Mouse (Mus musculus): Measurements from ENCODE around the gene Rnf31. TPM values are rescaled to one million over a fixed set of nuclear protein-coding genes. Genes with fewer than 3 reads are reported as not detected.

The Rnf31 gene
- total RNA-seq, 2 experiments from 2014 or later, result 25.7 to 31.3 TPM

- intact Hi-C loops (cut with DNase I), result no loop called here
- no peak for DNase-seq (ENCODE audit: low spot score)
Observed at GRCm38 (mm10) chr14:55640816-55641215, 49.3 kb downstream of the Rnf31 start.

DNA sequence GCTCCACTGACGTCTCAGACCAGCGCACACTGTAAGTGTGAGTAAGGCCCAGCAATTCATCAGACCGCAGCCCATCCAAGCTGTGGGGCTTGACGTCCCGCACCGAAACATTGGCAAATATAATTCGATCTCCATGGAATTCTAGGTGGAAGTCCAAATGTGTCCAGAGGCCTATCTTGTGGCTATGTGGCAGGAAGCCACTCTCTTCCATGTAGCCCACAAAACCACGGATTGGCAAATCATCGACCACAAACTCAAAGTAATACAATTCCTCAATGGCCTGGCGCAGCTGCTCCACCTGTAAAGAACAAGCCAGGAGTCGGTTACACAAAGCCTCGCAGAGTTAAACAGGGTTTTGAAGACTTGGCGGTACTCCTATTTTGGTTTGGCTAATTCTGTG is 49.8 kb downstream of the Rnf31 start:
- intact Hi-C loops (cut with DNase I), result no loop called here
- no peak for DNase-seq (ENCODE audit: low spot score)

DNA sequence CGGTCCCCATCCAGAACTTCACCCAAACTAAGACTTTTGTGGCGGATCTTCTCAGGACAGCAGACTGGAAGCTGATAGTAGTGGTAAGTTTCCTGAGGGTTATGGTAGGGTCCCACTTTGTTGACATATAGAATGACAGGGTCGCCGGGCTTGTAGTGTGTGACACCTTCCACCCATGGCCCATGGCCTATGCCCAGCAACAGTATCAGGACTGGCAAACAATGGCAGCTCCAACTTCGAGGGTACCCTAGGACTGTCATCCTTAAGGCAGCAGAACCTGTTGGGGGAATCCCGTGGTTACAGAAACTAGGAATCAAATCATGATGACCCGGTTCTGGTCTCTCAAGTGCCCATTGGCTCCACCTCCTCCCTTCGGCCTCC is 51.2 kb downstream of the Rnf31 start:
- intact Hi-C loops (cut with DNase I), result loop anchor here (2.0 kb wide), 1 partner anchor 18 kb away; the partner anchor contains the start of gene Mdp1
- DNase-seq (ENCODE audit: low spot score), result no peak

DNA sequence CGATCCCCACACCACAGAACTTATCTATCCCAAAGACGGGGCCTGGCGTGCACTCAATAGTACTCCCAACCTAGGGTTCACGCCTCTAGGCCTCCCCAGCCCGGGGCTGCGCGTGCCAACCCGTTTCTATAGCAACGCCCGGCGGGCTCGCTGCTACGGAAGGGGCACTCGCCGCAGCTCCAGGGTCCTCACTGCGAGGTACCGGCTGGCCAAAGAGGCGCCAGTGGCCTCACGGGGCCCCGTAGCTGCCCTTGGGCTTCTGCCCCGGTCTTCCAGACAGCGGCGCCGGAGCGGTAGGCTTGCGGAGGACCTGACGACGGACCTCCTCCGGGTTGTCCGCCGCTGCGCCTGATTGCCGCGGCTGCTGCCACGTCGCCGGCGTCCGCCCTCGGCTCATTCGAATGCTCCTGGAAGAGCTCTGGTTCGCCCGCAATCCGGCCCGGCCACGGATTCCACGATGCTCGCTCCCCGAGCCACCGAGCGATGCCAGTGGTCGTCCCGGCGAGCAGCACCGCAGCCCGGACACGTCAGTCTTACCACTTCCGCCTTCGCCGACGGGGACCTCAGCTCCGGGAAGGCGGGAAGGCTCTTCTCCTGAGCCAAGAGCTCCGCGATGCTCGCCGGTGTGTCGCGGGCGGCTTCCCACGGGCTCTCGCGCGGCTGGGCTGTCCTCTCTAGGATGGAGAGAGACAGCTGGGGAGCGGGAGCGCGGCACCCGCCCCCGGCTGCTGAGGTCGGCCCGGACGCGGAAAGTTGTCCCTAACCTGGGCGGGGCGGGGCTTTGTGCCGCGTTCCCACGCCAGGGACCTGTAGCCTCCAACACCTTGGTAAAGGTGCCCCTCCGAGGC is 51.8 kb downstream of the Rnf31 start, which contains the start of gene Tm9sf1:
TSS of gene Tm9sf1 (minus strand) at position 747 of the 848 bp plus-strand sequence.
- intact Hi-C loops (cut with DNase I), result loop anchor here (2.0 kb wide), 1 partner anchor 18 kb away; the partner anchor contains the start of gene Mdp1
- peak; percentile 78 for DNase-seq (ENCODE audit: low spot score)

GRCm38 (mm10) chr14:55644261-55644888 is 52.9 kb downstream of the Rnf31 start:
- no peak for DNase-seq (ENCODE audit: low spot score)
- intact Hi-C loops (cut with DNase I), result no loop called here

- no peak for DNase-seq (ENCODE audit: low spot score)
Observed at GRCm38 (mm10) chr14:55649884-55650283, 58.4 kb downstream of the Rnf31 start, which contains the start of gene Tssk4. Gene Tssk4 (plus strand): TSS chr14:55650184.

DNA sequence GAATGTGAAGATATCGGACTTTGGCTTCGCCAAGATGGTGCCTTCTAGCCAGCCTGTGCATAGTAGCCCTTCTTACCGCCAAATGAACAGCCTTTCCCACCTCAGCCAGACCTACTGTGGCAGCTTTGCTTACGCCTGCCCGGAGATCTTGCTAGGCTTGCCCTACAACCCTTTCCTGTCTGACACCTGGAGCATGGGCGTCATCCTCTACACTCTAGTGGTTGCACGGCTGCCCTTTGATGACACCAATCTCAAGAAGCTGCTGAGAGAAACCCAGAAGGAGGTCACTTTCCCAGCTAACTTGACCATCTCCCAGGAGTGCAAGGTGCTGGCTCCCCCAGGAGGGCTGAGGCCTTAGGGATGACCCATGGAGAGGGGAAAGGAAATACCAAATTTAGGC is 60.0 kb downstream of the Rnf31 start:
- intact Hi-C loops (cut with DNase I), result no loop called here
- DNase-seq (ENCODE audit: low spot score), result no peak

More at GRCm38 (mm10) chr14:55649884-55650283, 58.4 kb downstream of the Rnf31 start, which contains the start of gene Tssk4:
- intact Hi-C loops (cut with DNase I), result no loop called here

Other genes starting within 250 kb of the Rnf31 start
- gene Dhrs4, start 113.0 kb upstream of the Rnf31 start, total RNA-seq (2021), result 100 to 1,000 TPM in 1 of 2 experiments, 10 to 100 TPM in 1; 99.7 to 119 TPM
- gene Carmil3, start 101.1 kb upstream of the Rnf31 start, total RNA-seq (2021), result 1 to 10 TPM; 2.3 to 2.4 TPM
- not detected for gene Cpne6, start 81.3 kb upstream of the Rnf31 start, total RNA-seq (2021)
- under 1 TPM in 1 of 2 experiments, not detected in 1; 0.18 TPM for gene Nrl, start 66.7 kb upstream of the Rnf31 start, total RNA-seq (2021)
- 10 to 100 TPM; 11.7 to 14.3 TPM for gene Pck2, start 51.4 kb upstream of the Rnf31 start, total RNA-seq (2021)
- 100 to 1,000 TPM; 129 to 130 TPM for gene Dcaf11, start 31.7 kb upstream of the Rnf31 start, total RNA-seq (2021)
- gene A730061H03Rik, start 31.3 kb upstream of the Rnf31 start, total RNA-seq (2021), result under 1 TPM in 1 of 2 experiments, not detected in 1; 0.83 TPM
- 100 to 1,000 TPM; 192 to 214 TPM for gene Fitm1, start 16.1 kb upstream of the Rnf31 start, total RNA-seq (2021)
- gene Psme1, start 13.6 kb upstream of the Rnf31 start, total RNA-seq (2021), result 100 to 1,000 TPM; 249 to 283 TPM
- 10 to 100 TPM; 56.0 to 58.1 TPM for gene Emc9, start 6.4 kb upstream of the Rnf31 start, total RNA-seq (2021)
- gene Psme2, start 595 bp upstream of the Rnf31 start, total RNA-seq (2021), result 100 to 1,000 TPM in 1 of 2 experiments, 10 to 100 TPM in 1; 93.4 to 101 TPM
- gene Irf9, start 11.9 kb downstream of the Rnf31 start, total RNA-seq (2021), result 10 to 100 TPM; 10.1 to 11.8 TPM
- under 1 TPM; 0.23 to 0.36 TPM for gene Rec8, start 26.3 kb downstream of the Rnf31 start, total RNA-seq (2021)
- 10 to 100 TPM; 51.1 to 57.0 TPM for gene Ipo4, start 44.2 kb downstream of the Rnf31 start, total RNA-seq (2021)
- 1 to 10 TPM; 3.0 to 3.4 TPM for gene Gm49378, start 46.2 kb downstream of the Rnf31 start, total RNA-seq (2021)
- 10 to 100 TPM; 39.0 to 43.8 TPM for gene Tm9sf1, start 52.1 kb downstream of the Rnf31 start, total RNA-seq (2021)
- gene Tssk4, start 58.5 kb downstream of the Rnf31 start, total RNA-seq (2021), result under 1 TPM; 0.56 to 0.60 TPM
- gene Mdp1, start 68.8 kb downstream of the Rnf31 start, total RNA-seq (2021), result 10 to 100 TPM; 53.0 to 53.4 TPM
- 10 to 100 TPM in 1 of 2 experiments, 1 to 10 TPM in 1; 8.9 to 11.2 TPM for gene Gmpr2, start 80.2 kb downstream of the Rnf31 start, total RNA-seq (2021)
- 100 to 1,000 TPM; 252 to 263 TPM for gene Nedd8, start 80.4 kb downstream of the Rnf31 start, total RNA-seq (2021)
- 10 to 100 TPM; 10.0 to 10.7 TPM for gene Tinf2, start 90.1 kb downstream of the Rnf31 start, total RNA-seq (2021)
- gene Tgm1, start 122.2 kb downstream of the Rnf31 start, total RNA-seq (2021), result under 1 TPM; 0.18 to 0.36 TPM
- 10 to 100 TPM; 13.0 to 13.4 TPM for gene Rabggta, start 130.6 kb downstream of the Rnf31 start, total RNA-seq (2021)
- gene Dhrs1, start 154.0 kb downstream of the Rnf31 start, total RNA-seq (2021), result 10 to 100 TPM; 43.7 to 47.0 TPM
- 10 to 100 TPM in 1 of 2 experiments, 1 to 10 TPM in 1; 7.8 to 11.1 TPM for gene Nop9, start 154.0 kb downstream of the Rnf31 start, total RNA-seq (2021)
- gene Cideb, start 166.8 kb downstream of the Rnf31 start, total RNA-seq (2021), result under 1 TPM; 0.56 to 0.83 TPM
- under 1 TPM; 0.06 to 0.13 TPM for gene Ltb4r2, start 169.7 kb downstream of the Rnf31 start, total RNA-seq (2021)
- under 1 TPM in 1 of 2 experiments, not detected in 1; 0.18 TPM for gene Ltb4r1, start 174.3 kb downstream of the Rnf31 start, total RNA-seq (2021)
- 10 to 100 TPM; 18.2 to 23.8 TPM for gene Adcy4, start 192.4 kb downstream of the Rnf31 start, total RNA-seq (2021)
- gene Ripk3, start 197.2 kb downstream of the Rnf31 start, total RNA-seq (2021), result 1 to 10 TPM; 2.3 to 3.4 TPM
- 1 to 10 TPM; 3.9 to 5.5 TPM for gene Nfatc4, start 231.4 kb downstream of the Rnf31 start, total RNA-seq (2021)